Mouse (Mus musculus) stomach, postnatal 0 days (tissue): Measurements from ENCODE around the gene Tsr1.

ENCODE experiments used
- CTCF ChIP-seq: IDR thresholded peaks from 2 replicates; pipeline ENCODE4 v1.5.1; 2016; ENCODE audit warnings: antibody characterized with exemption, low read depth, mild to moderate bottlenecking, moderate library complexity
- EP300 ChIP-seq: optimal IDR thresholded peaks from 2 replicates; pipeline ENCODE3; 2016; ENCODE audit warnings: antibody characterized with exemption

- TF ChIP-seq CTCF (no peak), EP300 (no peak)
Measured at GRCm38 (mm10) chr11:74865252-74865651, 32.6 kb upstream of the Tsr1 start.
